Mouse (Mus musculus): ENCODE results near the gene Prr23a2. TPM values are rescaled to one million over a fixed set of nuclear protein-coding genes. Genes with fewer than 3 reads are reported as not detected.
"Not testable (repeated sequence)": the region's sequence is repeated elsewhere in the genome, so short reads cannot be mapped to it uniquely, and the experiment has no call there.

The Prr23a2 gene
- polyA plus RNA-seq (2014; fragmentation: Nextera tagmentation; extraction: Ambion mirVana) = not detected in 2 replicates

- H3K4me3 ChIP-seq (ENCODE audit: low read depth, low read length) = no peak within 1 kb of the TSS
- H3K27me3 ChIP-seq (replicated peaks; ENCODE audit: control insufficient read depth, insufficient read depth, low read length) = no peaks in the 10 kb centered on the region
- ATAC-seq (replicated peaks; ENCODE audit: low FRiP score, low TSS enrichment, low read depth) = no peak
- no peak for DNase-seq (ENCODE audit: low spot score)
- no peaks in the 10 kb centered on the region for H3K36me3 ChIP-seq (ENCODE audit: control insufficient read depth, insufficient read depth, low read length)
- no peak within 1 kb of the TSS for H3K4me2 ChIP-seq (ENCODE audit: low read length)
- 69% methylated on average over 18 of the region's 18 CpGs for WGBS
- H3K4me1 ChIP-seq (replicated peaks; ENCODE audit: control insufficient read depth, insufficient read depth, low read length) = no peaks in the 10 kb centered on the region
- H3K9me3 ChIP-seq (ENCODE audit: control insufficient read depth, low read length) = no peaks in the 10 kb centered on the region
- H3K27ac ChIP-seq (ENCODE audit: low read depth) = no peak within 1 kb of the TSS
- no peak within 1 kb of the TSS for H3K9ac ChIP-seq (ENCODE audit: low read length)
Measured at GRCm38 (mm10) chr9:98856210-98856609, at the start of gene Prr23a2. Gene Prr23a2, plus strand, starts transcription at chr9:98856494.

- Histone ChIP-seq H3K9ac (ENCODE audit: low read length) (no peak overlapping the region), H3K4me3 (ENCODE audit: low read depth, low read length) (no peak overlapping the region), H3K9me3 (ENCODE audit: control insufficient read depth, low read length) (no peaks in the 10 kb centered on the region), H3K4me1 (replicated peaks; ENCODE audit: control insufficient read depth, insufficient read depth, low read length) (no peaks in the 10 kb centered on the region), H3K36me3 (ENCODE audit: control insufficient read depth, insufficient read depth, low read length) (no peaks in the 10 kb centered on the region), H3K27ac (ENCODE audit: low read depth) (no peak overlapping the region), H3K27me3 (replicated peaks; ENCODE audit: control insufficient read depth, insufficient read depth, low read length) (no peaks in the 10 kb centered on the region), H3K4me2 (ENCODE audit: low read length) (no peak overlapping the region)
- DNase-seq (ENCODE audit: low spot score) (peak; percentile 25), ATAC-seq (replicated peaks; ENCODE audit: low FRiP score, low TSS enrichment, low read depth) (no peak)
- 91% methylated on average over 8 of the region's 8 CpGs for WGBS
Measured at GRCm38 (mm10) chr9:98807631-98808030, 48.7 kb upstream of the Prr23a2 start.

- not testable (repeated sequence) for H3K36me3 ChIP-seq (ENCODE audit: control insufficient read depth, insufficient read depth, low read length); H3K27ac ChIP-seq (ENCODE audit: low read depth); H3K9me3 ChIP-seq (ENCODE audit: control insufficient read depth, low read length); H3K4me2 ChIP-seq (ENCODE audit: low read length); H3K4me3 ChIP-seq (ENCODE audit: low read depth, low read length); H3K9ac ChIP-seq (ENCODE audit: low read length); H3K27me3 ChIP-seq (replicated peaks; ENCODE audit: control insufficient read depth, insufficient read depth, low read length); H3K4me1 ChIP-seq (replicated peaks; ENCODE audit: control insufficient read depth, insufficient read depth, low read length)
- ATAC-seq (replicated peaks; ENCODE audit: low FRiP score, low TSS enrichment, low read depth) (0 out of 2 replicates have a peak, but pooled peaks have one; percentile 8), DNase-seq (ENCODE audit: low spot score) (peak; percentile 68)
- WGBS = 65% methylated on average over 2 of the region's 2 CpGs
Measured at GRCm38 (mm10) chr9:98809526-98809925, 46.8 kb upstream of the Prr23a2 start.

- WGBS = 64% methylated on average over 3 of the region's 3 CpGs
- H3K9ac ChIP-seq (ENCODE audit: low read length) = no peak overlapping the region
- H3K4me3 ChIP-seq (ENCODE audit: low read depth, low read length) = no peak overlapping the region
- no peaks in the 10 kb centered on the region for H3K4me1 ChIP-seq (replicated peaks; ENCODE audit: control insufficient read depth, insufficient read depth, low read length)
- no peak overlapping the region for H3K4me2 ChIP-seq (ENCODE audit: low read length)
- no peaks in the 10 kb centered on the region for H3K36me3 ChIP-seq (ENCODE audit: control insufficient read depth, insufficient read depth, low read length)
- peak; percentile 13 for DNase-seq (ENCODE audit: low spot score)
- H3K27ac ChIP-seq (ENCODE audit: low read depth) = no peak overlapping the region
- ATAC-seq (replicated peaks; ENCODE audit: low FRiP score, low TSS enrichment, low read depth) = no peak
- no peaks in the 10 kb centered on the region for H3K27me3 ChIP-seq (replicated peaks; ENCODE audit: control insufficient read depth, insufficient read depth, low read length)
- no peaks in the 10 kb centered on the region for H3K9me3 ChIP-seq (ENCODE audit: control insufficient read depth, low read length)
Measured at GRCm38 (mm10) chr9:98816066-98816465, 40.2 kb upstream of the Prr23a2 start.

GRCm38 (mm10) chr9:98817592-98817991 lies 38.7 kb upstream of the Prr23a2 start:
- Histone ChIP-seq H3K27ac (ENCODE audit: low read depth) (no peak overlapping the region), H3K9me3 (ENCODE audit: control insufficient read depth, low read length) (no peaks in the 10 kb centered on the region), H3K4me1 (replicated peaks; ENCODE audit: control insufficient read depth, insufficient read depth, low read length) (no peaks in the 10 kb centered on the region), H3K27me3 (replicated peaks; ENCODE audit: control insufficient read depth, insufficient read depth, low read length) (no peaks in the 10 kb centered on the region), H3K4me2 (ENCODE audit: low read length) (no peak overlapping the region), H3K36me3 (ENCODE audit: control insufficient read depth, insufficient read depth, low read length) (no peaks in the 10 kb centered on the region), H3K4me3 (ENCODE audit: low read depth, low read length) (no peak overlapping the region), H3K9ac (ENCODE audit: low read length) (no peak overlapping the region)
- WGBS = 86% methylated on average over 7 of the region's 7 CpGs
- no peak for ATAC-seq (replicated peaks; ENCODE audit: low FRiP score, low TSS enrichment, low read depth)
- peak; percentile 34 for DNase-seq (ENCODE audit: low spot score)

GRCm38 (mm10) chr9:98818971-98819370 lies 37.3 kb upstream of the Prr23a2 start:
- H3K9me3 ChIP-seq (ENCODE audit: control insufficient read depth, low read length) = no peaks in the 10 kb centered on the region
- ATAC-seq (replicated peaks; ENCODE audit: low FRiP score, low TSS enrichment, low read depth) (no peak), DNase-seq (ENCODE audit: low spot score) (peak; percentile 18)
- no peak overlapping the region for H3K4me2 ChIP-seq (ENCODE audit: low read length)
- no peak overlapping the region for H3K4me3 ChIP-seq (ENCODE audit: low read depth, low read length)
- H3K27ac ChIP-seq (ENCODE audit: low read depth) = no peak overlapping the region
- H3K27me3 ChIP-seq (replicated peaks; ENCODE audit: control insufficient read depth, insufficient read depth, low read length) = no peaks in the 10 kb centered on the region
- WGBS = 74% methylated on average over 5 of the region's 5 CpGs
- H3K36me3 ChIP-seq (ENCODE audit: control insufficient read depth, insufficient read depth, low read length) = no peaks in the 10 kb centered on the region
- no peak overlapping the region for H3K9ac ChIP-seq (ENCODE audit: low read length)
- H3K4me1 ChIP-seq (replicated peaks; ENCODE audit: control insufficient read depth, insufficient read depth, low read length) = no peaks in the 10 kb centered on the region

- ATAC-seq (replicated peaks; ENCODE audit: low FRiP score, low TSS enrichment, low read depth) = no peak
- DNase-seq (ENCODE audit: low spot score) = no peak
- WGBS = 81% methylated on average over 2 of the region's 2 CpGs
Measured at GRCm38 (mm10) chr9:98819481-98819880, 36.8 kb upstream of the Prr23a2 start.

GRCm38 (mm10) chr9:98820461-98820860 lies 35.8 kb upstream of the Prr23a2 start:
- no peak for ATAC-seq (replicated peaks; ENCODE audit: low FRiP score, low TSS enrichment, low read depth)

More at GRCm38 (mm10) chr9:98819481-98819880, 36.8 kb upstream of the Prr23a2 start:
- no peak overlapping the region for H3K4me3 ChIP-seq (ENCODE audit: low read depth, low read length)
- no peak overlapping the region for H3K4me2 ChIP-seq (ENCODE audit: low read length)
- H3K27ac ChIP-seq (ENCODE audit: low read depth) = no peak overlapping the region
- H3K9me3 ChIP-seq (ENCODE audit: control insufficient read depth, low read length) = no peaks in the 10 kb centered on the region
- no peaks in the 10 kb centered on the region for H3K27me3 ChIP-seq (replicated peaks; ENCODE audit: control insufficient read depth, insufficient read depth, low read length)
- no peak overlapping the region for H3K9ac ChIP-seq (ENCODE audit: low read length)
- H3K36me3 ChIP-seq (ENCODE audit: control insufficient read depth, insufficient read depth, low read length) = no peaks in the 10 kb centered on the region
- H3K4me1 ChIP-seq (replicated peaks; ENCODE audit: control insufficient read depth, insufficient read depth, low read length) = no peaks in the 10 kb centered on the region

GRCm38 (mm10) chr9:98821067-98821466 lies 35.2 kb upstream of the Prr23a2 start:
- H3K9me3 ChIP-seq (ENCODE audit: control insufficient read depth, low read length) = no peaks in the 10 kb centered on the region
- ATAC-seq (replicated peaks; ENCODE audit: low FRiP score, low TSS enrichment, low read depth) (no peak), DNase-seq (ENCODE audit: low spot score) (peak; percentile 28)
- H3K4me2 ChIP-seq (ENCODE audit: low read length) = no peak overlapping the region
- no peaks in the 10 kb centered on the region for H3K27me3 ChIP-seq (replicated peaks; ENCODE audit: control insufficient read depth, insufficient read depth, low read length)
- no peak overlapping the region for H3K4me3 ChIP-seq (ENCODE audit: low read depth, low read length)
- H3K4me1 ChIP-seq (replicated peaks; ENCODE audit: control insufficient read depth, insufficient read depth, low read length) = no peaks in the 10 kb centered on the region
- no peak overlapping the region for H3K9ac ChIP-seq (ENCODE audit: low read length)
- no peaks in the 10 kb centered on the region for H3K36me3 ChIP-seq (ENCODE audit: control insufficient read depth, insufficient read depth, low read length)
- no peak overlapping the region for H3K27ac ChIP-seq (ENCODE audit: low read depth)

More at GRCm38 (mm10) chr9:98820461-98820860, 35.8 kb upstream of the Prr23a2 start:
- no peaks in the 10 kb centered on the region for H3K27me3 ChIP-seq (replicated peaks; ENCODE audit: control insufficient read depth, insufficient read depth, low read length)
- no peaks in the 10 kb centered on the region for H3K36me3 ChIP-seq (ENCODE audit: control insufficient read depth, insufficient read depth, low read length)
- no peak overlapping the region for H3K27ac ChIP-seq (ENCODE audit: low read depth)
- no peak overlapping the region for H3K9ac ChIP-seq (ENCODE audit: low read length)
- WGBS = 85% methylated on average over 4 of the region's 4 CpGs
- H3K4me1 ChIP-seq (replicated peaks; ENCODE audit: control insufficient read depth, insufficient read depth, low read length) = no peaks in the 10 kb centered on the region
- no peak overlapping the region for H3K4me3 ChIP-seq (ENCODE audit: low read depth, low read length)
- H3K4me2 ChIP-seq (ENCODE audit: low read length) = no peak overlapping the region
- peak; percentile 27 for DNase-seq (ENCODE audit: low spot score)
- no peaks in the 10 kb centered on the region for H3K9me3 ChIP-seq (ENCODE audit: control insufficient read depth, low read length)

All from intestine, embryonic 14.5 days (tissue).